Mouse (Mus musculus): ENCODE data around the gene Casr. TPM values are rescaled to one million over a fixed set of nuclear protein-coding genes. Genes with fewer than 3 reads are reported as not detected.

Gene Casr
- polyA plus RNA-seq, 1 experiment from 2014 or later: 0.04 TPM

DNA sequence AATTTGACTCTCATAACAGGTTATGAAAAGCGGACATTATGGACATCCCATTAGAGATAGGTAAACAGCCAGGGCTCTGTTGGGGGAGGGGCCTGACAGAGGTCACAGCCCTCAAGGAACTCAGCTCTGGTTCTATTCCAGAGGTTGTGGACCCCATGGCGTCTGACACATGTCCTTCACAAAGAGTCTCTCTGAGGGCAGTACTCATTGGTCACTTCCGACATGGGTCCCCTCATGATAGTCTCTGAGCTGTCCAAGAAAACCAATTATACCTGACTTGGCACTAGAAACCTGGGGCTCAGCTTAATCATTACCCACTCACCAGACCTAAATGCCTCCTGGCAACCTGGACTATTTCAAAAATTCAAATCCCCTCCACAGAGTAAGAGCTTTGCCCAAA, 18.9 kb downstream of the Casr start:
- H3K4me3 ChIP-seq: no peak overlapping the region
- H3K36me3 ChIP-seq: no peaks in the 10 kb centered on the region
- H3K9ac ChIP-seq: no peak overlapping the region
- H3K9me3 ChIP-seq: no peaks in the 10 kb centered on the region
- H3K27me3 ChIP-seq: no peaks in the 10 kb centered on the region
- no peak overlapping the region for H3K4me2 ChIP-seq
- H3K27ac ChIP-seq: no peak overlapping the region
- ATAC-seq (ENCODE audit: borderline replicate concordance, extremely low read depth, low FRiP score, low TSS enrichment): no peak
- 57% methylated on average over 3 of the region's 3 CpGs for WGBS
- no peaks in the 10 kb centered on the region for H3K4me1 ChIP-seq

DNA sequence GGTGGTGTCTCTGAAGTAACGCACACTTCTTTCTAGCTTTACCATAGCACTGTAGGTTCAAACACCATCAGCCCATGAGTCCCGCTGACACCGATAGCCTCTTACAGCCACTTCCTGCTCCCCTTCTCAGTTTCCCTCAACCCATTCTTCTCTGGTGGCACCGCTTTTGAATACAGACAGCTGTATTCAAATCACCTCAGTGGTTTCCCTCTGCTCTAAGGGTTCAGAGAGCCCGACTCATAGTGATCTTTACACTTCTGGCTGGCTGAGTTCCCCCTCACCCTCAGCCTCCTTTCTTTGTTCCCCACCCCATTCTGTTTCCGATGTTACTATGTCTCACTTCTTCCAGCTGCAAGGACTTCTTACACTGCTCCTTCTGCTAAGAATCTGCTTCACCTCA, 21.1 kb downstream of the Casr start:
- Histone ChIP-seq H3K9ac (no peak overlapping the region), H3K36me3 (no peaks in the 10 kb centered on the region), H3K4me1 (no peaks in the 10 kb centered on the region), H3K27ac (no peak overlapping the region), H3K27me3 (no peaks in the 10 kb centered on the region), H3K4me3 (no peak overlapping the region), H3K9me3 (no peaks in the 10 kb centered on the region), H3K4me2 (no peak overlapping the region)
- no peak for ATAC-seq (ENCODE audit: borderline replicate concordance, extremely low read depth, low FRiP score, low TSS enrichment)
- 68% methylated on average over 6 of the region's 6 CpGs for WGBS

DNA sequence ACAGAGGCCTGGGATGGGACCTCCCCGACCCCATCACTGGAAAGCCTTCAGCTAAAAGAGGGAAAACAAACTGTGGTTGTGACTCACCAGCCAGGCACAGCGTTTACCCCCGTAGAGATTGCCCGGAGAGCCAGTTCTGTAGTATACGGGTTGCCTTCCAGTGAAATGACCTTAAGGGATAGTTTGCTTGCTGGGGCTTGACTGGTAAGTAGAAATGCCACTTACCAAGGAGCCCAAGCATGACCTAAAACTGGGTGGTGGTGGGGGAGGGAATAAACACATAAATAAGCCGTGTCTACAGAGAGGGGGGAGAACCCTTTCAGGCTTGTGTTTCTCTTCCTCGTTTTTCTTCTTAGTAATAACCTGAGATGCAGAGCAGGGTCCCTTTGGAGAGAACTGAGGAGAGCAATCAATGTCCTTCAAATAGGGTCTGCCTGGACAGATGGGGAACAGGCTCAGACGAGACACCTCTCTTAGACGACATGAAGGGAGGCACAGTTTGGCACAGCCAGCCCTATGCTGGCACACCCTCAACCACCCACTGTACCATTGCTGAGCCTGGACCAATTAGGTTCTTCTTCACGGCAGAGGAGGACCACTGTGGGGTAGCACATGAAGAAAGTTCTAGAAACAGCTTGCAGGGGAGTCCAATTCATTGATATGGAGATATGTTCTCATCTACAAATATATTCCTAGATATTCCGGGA, 28.8 kb downstream of the Casr start:
- no peak overlapping the region for H3K9ac ChIP-seq
- no peaks in the 10 kb centered on the region for H3K27me3 ChIP-seq
- H3K4me3 ChIP-seq: no peak overlapping the region
- H3K4me1 ChIP-seq: no peaks in the 10 kb centered on the region
- no peaks in the 10 kb centered on the region for H3K36me3 ChIP-seq
- 59% methylated on average over 11 of the region's 11 CpGs for WGBS
- no peaks in the 10 kb centered on the region for H3K9me3 ChIP-seq
- H3K27ac ChIP-seq: no peak overlapping the region
- ATAC-seq (ENCODE audit: borderline replicate concordance, extremely low read depth, low FRiP score, low TSS enrichment): no peak
- no peak overlapping the region for H3K4me2 ChIP-seq

DNA sequence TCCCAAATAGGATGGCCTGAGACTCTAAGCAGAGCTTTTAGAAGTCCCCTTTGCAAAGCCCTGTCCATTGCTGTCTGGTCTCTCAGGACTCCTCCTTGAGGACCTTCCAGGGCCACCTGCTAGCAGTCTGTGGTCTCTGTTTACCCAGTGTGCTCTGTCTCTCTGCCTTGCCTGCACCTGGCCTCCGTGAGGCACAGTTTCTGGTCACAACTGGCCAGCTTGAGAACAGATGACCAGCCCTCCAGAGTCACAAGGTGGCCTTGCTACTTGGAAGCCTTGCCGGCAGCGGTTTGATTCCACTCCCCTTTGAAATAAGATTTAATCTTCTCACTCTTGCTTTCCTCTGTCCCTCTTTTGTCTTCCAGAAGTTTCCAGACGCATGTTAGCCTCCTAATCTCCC, 29.9 kb downstream of the Casr start:
- Histone ChIP-seq H3K9ac (no peak overlapping the region), H3K27me3 (no peaks in the 10 kb centered on the region), H3K27ac (no peak overlapping the region), H3K9me3 (no peaks in the 10 kb centered on the region), H3K4me2 (no peak overlapping the region), H3K4me3 (no peak overlapping the region), H3K36me3 (no peaks in the 10 kb centered on the region), H3K4me1 (no peaks in the 10 kb centered on the region)
- no peak for ATAC-seq (ENCODE audit: borderline replicate concordance, extremely low read depth, low FRiP score, low TSS enrichment)
- WGBS: 57% methylated on average over 4 of the region's 4 CpGs

DNA sequence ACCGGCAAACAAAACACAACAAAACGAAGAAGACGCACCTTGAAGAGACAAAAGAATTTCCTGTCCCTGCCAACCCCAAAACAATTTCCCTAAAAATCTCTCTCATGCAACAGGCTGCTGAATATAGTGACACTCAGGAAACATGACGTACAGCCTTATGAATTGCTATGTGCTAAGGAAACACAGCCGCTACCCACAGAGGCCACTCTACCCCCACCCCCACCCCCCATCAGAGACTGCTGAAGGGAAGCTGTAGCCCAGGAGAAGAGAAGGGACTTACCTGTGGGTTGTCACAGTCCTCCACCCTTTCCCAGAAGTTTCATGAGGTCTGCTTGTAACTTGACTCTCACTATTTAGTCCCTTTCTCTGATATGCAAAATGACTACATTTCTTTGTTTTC, 30.3 kb downstream of the Casr start:
- H3K4me1 ChIP-seq: no peaks in the 10 kb centered on the region
- 54% methylated on average over 5 of the region's 5 CpGs for WGBS
- no peaks in the 10 kb centered on the region for H3K27me3 ChIP-seq
- no peaks in the 10 kb centered on the region for H3K9me3 ChIP-seq
- no peak overlapping the region for H3K4me3 ChIP-seq
- no peak for ATAC-seq (ENCODE audit: borderline replicate concordance, extremely low read depth, low FRiP score, low TSS enrichment)
- H3K4me2 ChIP-seq: no peak overlapping the region
- H3K9ac ChIP-seq: no peak overlapping the region
- no peak overlapping the region for H3K27ac ChIP-seq
- H3K36me3 ChIP-seq: no peaks in the 10 kb centered on the region

DNA sequence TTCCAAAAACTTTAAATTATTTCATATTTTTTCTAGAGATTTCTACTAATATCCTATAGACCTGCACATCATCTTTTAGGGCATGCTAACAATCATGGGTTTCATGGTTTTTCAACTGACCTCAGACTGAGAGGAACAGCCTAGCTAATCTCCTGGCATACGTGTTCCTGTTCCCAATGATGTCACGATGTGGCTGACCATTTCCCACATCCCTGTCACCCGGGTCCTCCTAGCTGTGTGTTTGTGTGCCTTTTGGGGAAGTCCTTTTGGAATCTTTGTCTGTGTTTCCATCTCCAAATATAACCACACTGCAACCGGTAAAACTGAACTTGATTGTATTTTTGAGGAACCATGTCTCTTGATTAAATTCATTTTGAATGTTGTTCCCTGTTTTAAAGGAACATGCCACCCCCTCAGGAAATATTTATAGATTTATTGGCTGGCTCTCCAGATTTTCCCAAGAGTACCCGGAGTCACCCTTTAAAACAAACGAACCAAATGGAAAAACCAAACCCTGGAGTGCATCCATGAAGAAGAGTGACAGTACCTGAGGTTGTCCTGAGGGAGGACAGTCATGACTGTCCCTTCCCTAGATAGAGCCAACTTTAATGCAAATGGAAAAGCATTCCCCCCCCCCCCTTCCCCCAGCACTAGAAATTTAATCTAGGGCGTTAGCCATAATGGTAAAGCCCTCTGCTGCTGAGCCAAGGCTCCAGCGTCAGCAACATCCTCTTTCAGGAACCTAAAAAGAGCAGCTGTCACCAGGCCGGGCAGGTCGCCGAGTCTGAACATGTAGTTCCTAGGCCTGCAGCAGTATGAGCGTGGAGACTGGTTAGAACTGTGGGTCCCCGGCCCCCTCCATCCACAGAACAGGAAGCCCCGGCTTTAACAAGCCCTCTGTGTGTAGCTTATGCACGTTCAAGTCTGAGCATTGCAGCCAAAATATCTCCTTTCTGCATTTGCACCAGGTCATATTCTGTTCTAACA, 31.1 kb downstream of the Casr start:
- no peaks in the 10 kb centered on the region for H3K36me3 ChIP-seq
- ATAC-seq (ENCODE audit: borderline replicate concordance, extremely low read depth, low FRiP score, low TSS enrichment): no peak
- no peak overlapping the region for H3K27ac ChIP-seq
- H3K4me2 ChIP-seq: no peak overlapping the region
- no peaks in the 10 kb centered on the region for H3K27me3 ChIP-seq
- H3K4me3 ChIP-seq: no peak overlapping the region
- WGBS: 62% methylated on average over 15 of the region's 15 CpGs
- H3K9me3 ChIP-seq: no peaks in the 10 kb centered on the region
- no peak overlapping the region for H3K9ac ChIP-seq
- H3K4me1 ChIP-seq: no peaks in the 10 kb centered on the region

DNA sequence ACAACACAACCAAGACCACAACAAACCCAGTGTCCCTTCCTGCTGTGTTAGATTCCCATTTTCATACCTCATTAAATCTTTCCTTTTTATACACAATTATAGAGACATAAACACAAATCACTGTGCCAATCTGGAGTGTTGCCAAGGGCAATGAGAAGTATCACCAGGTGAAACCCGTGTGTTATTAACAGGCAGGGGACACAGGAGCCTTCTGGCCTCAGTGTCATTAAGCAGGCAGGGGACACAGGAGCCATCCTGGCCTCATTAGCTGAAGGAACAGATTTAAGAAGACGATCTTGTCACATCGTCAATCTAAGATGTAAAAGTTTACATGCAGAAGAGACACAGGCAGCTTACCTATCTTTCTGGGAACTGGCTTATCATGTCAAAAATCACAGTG, 33.1 kb downstream of the Casr start:
- Histone ChIP-seq H3K9ac (no peak overlapping the region), H3K27me3 (no peaks in the 10 kb centered on the region), H3K4me3 (no peak overlapping the region), H3K36me3 (no peaks in the 10 kb centered on the region), H3K9me3 (no peaks in the 10 kb centered on the region), H3K4me2 (no peak overlapping the region), H3K27ac (no peak overlapping the region), H3K4me1 (no peaks in the 10 kb centered on the region)
- WGBS: 79% methylated on average over 3 of the region's 3 CpGs
- ATAC-seq (ENCODE audit: borderline replicate concordance, extremely low read depth, low FRiP score, low TSS enrichment): no peak

DNA sequence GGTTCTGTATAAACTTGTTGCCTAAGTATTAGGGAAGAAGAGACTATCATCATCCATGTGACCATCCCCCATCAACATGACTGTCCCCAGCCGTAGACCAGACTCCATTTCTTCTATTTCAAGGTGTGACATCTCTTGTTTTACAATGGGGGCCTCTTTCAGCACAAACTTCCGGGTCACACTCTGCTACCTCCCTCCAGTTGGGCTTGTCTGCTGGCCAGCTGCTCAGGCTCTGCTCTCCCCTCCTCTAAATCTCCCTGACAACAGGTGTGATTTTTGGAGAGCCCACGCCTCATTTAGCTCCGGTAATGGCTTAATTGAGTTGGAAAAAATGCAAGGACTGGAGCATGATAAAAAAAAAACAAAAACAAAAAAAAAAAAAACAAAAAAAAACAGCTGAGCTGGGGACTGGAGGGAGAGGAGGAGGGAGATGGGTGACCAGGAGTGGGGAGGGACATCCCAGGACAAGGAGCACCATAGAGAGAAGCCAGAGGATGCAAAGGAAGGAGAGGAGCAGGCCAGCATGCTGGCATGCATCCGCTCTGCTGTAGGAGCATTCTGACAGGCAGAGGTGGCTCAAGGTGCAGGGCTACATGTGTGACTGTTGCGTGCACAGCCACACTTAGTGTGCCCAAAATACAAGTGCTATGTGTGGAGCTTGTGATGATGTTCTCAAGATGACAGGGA, 35.2 kb downstream of the Casr start:
- Histone ChIP-seq H3K4me3 (no peak overlapping the region), H3K9ac (no peak overlapping the region), H3K4me2 (no peak overlapping the region), H3K9me3 (no peaks in the 10 kb centered on the region), H3K36me3 (no peaks in the 10 kb centered on the region), H3K27ac (no peak overlapping the region), H3K4me1 (no peaks in the 10 kb centered on the region), H3K27me3 (no peaks in the 10 kb centered on the region)
- no peak for ATAC-seq (ENCODE audit: borderline replicate concordance, extremely low read depth, low FRiP score, low TSS enrichment)
- 55% methylated on average over 6 of the region's 6 CpGs for WGBS

DNA sequence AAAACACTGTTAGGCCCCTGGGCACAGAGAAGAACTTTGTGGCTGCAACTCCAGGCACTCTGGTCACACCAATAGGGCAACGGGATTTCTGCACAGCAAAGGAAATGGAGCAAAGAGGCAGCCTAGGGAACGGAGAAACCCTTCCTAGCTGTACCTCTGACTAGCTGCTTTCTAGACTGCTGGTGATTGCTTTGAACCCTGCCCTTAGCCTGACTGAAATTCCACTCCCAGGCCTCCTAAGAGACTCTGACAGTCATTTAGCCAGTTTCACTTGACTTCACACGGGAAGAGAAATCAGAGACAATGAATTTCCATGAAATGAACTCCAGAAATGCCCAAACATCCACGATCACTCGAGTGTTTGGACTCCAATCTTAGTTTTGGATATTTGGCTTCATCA, 38.8 kb downstream of the Casr start:
- Histone ChIP-seq H3K9ac (no peak overlapping the region), H3K4me3 (no peak overlapping the region), H3K4me2 (no peak overlapping the region), H3K9me3 (no peaks in the 10 kb centered on the region), H3K27ac (no peak overlapping the region), H3K27me3 (no peaks in the 10 kb centered on the region), H3K4me1 (no peaks in the 10 kb centered on the region), H3K36me3 (no peaks in the 10 kb centered on the region)
- ATAC-seq (ENCODE audit: borderline replicate concordance, extremely low read depth, low FRiP score, low TSS enrichment): no peak
- 55% methylated on average over 5 of the region's 5 CpGs for WGBS

DNA sequence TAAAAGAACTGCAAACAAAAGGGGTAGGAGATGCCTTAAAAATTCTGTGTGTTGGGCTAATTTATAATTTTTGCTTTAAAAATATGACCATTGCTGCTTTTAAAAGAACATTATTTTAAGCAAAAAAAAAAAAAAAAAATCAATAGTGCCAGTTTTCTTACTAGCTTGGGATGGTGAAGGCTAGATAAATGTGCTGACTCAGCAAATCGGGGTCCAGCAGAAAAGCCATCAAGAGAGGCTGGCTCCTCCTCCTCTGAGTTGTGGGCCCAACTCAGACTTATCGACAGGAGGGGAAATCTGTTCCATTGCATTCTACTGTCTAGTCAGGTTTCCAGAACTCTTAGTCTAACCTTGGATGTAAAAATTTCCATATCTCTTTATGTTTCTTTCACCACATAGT, 45.6 kb downstream of the Casr start:
- ATAC-seq (ENCODE audit: borderline replicate concordance, extremely low read depth, low FRiP score, low TSS enrichment): no peak
- no peak overlapping the region for H3K9ac ChIP-seq
- no peaks in the 10 kb centered on the region for H3K4me1 ChIP-seq
- H3K27ac ChIP-seq: no peak overlapping the region
- H3K27me3 ChIP-seq: no peaks in the 10 kb centered on the region
- H3K4me3 ChIP-seq: no peak overlapping the region
- H3K9me3 ChIP-seq: no peaks in the 10 kb centered on the region
- no peaks in the 10 kb centered on the region for H3K36me3 ChIP-seq
- WGBS: 54% methylated on average over 2 of the region's 2 CpGs
- H3K4me2 ChIP-seq: no peak overlapping the region

DNA sequence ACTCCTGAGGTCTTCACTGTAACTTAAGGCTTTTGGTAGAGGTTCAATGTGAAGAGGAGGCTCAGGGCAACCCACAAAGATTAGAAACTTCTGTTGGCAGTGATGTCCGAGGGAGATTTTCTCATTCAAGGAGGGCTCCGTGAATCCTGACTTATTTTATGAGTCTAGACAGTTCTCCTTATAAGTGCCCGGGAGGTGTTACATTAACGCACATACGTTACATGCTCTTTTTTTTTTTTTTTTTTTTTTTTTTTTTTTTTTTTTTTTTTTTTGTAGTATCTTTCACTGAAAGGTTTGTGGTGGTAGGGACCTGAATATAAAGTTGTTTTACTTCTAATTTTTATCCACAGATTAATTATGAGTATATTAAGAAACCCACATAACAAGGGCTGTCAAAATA, 54.6 kb downstream of the Casr start:
- no peak overlapping the region for H3K4me3 ChIP-seq
- H3K27me3 ChIP-seq: no peaks in the 10 kb centered on the region
- no peak overlapping the region for H3K27ac ChIP-seq
- 82% methylated on average over 5 of the region's 5 CpGs for WGBS
- ATAC-seq (ENCODE audit: borderline replicate concordance, extremely low read depth, low FRiP score, low TSS enrichment): no peak
- no peak overlapping the region for H3K4me2 ChIP-seq
- H3K9me3 ChIP-seq: no peaks in the 10 kb centered on the region
- H3K36me3 ChIP-seq: no peaks in the 10 kb centered on the region
- H3K9ac ChIP-seq: no peak overlapping the region
- no peaks in the 10 kb centered on the region for H3K4me1 ChIP-seq

DNA sequence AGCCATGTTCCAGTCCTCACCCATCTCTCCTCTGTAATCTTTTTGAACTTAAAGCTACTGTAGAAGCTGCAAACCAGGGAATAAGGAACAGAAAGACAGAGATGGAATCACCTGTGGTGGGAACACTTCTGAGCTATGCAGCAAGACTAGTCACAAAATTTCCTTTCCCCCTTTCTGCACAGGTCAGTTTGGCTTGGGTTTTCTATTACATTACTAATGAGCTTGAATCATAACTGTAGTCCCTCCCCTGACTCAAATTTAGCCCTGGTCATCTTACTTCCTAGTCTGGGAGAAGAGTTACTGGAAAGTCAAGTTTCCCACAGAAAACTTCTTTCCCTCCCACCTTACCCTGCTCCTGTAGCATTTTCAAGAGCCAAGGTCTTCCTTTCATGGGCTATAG, 55.1 kb downstream of the Casr start:
- Histone ChIP-seq H3K4me3 (no peak overlapping the region), H3K27ac (no peak overlapping the region), H3K4me2 (no peak overlapping the region), H3K9me3 (no peaks in the 10 kb centered on the region), H3K4me1 (no peaks in the 10 kb centered on the region), H3K27me3 (no peaks in the 10 kb centered on the region), H3K9ac (no peak overlapping the region), H3K36me3 (no peaks in the 10 kb centered on the region)
- no peak for ATAC-seq (ENCODE audit: borderline replicate concordance, extremely low read depth, low FRiP score, low TSS enrichment)

Data from lung, embryonic 15.5 days (tissue).